Mouse (Mus musculus) testis, adult 2 months (tissue): Measurements from ENCODE around the gene 1700018B08Rik.

Experiments used
- CTCF ChIP-seq: fragments of 200-500 bp; IDR thresholded peaks from 2 replicates; pipeline ENCODE4 v1.5.1; 2012; ENCODE audit warnings: low read depth, mild to moderate bottlenecking, inconsistent platforms, low read length, moderate library complexity; ENCODE audit not compliant: control insufficient read depth, insufficient read depth, insufficient replicate concordance
- POLR2A ChIP-seq: fragments of 200-500 bp; IDR thresholded peaks from 2 replicates; pipeline ENCODE4 v1.6.1; 2012; ENCODE audit warnings: low read depth, mild to moderate bottlenecking, inconsistent platforms, low read length, moderate library complexity; ENCODE audit not compliant: control insufficient read depth

DNA sequence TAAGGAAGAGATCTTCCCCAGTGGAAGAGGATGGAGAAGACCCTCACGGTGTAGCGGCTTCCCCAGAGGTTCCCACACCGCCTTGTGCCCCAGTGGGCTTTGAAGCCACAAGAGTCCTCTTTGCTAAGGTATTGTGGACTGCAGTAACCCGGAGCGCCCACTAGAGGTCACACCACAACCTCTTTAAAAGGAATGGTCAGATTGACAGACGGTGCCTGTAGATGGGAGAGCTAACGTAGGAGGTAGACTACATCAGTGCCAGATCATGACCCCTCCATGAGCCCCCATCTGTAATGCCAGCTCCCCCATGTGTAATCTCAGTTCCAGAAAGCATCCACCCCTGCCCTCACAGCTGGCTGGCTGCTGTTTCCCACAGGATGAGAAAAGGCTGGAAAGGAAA, 3.0 kb upstream of the 1700018B08Rik start:
- peak; percentile 63; the same call in 1 of the 2 replicates for TF ChIP-seq CTCF
- TF ChIP-seq POLR2A, result no peak
